Mouse (Mus musculus) MEL (cell line): Measurements from ENCODE around the gene Satb1. TPM values are rescaled to one million over a fixed set of nuclear protein-coding genes. Genes with fewer than 3 reads are reported as not detected.

Experiments
- DNase-seq: peaks from one replicate; pipeline ENCODE4 v3.0.0; 2011; ENCODE audit warnings: low read depth, low spot score
- H3K27ac ChIP-seq: 2 replicates; pipeline ENCODE4 v1.5.1; 2012; ENCODE audit warnings: low read depth, mild to moderate bottlenecking, control low read depth, low read length, moderate library complexity; ENCODE audit not compliant: control insufficient read depth
- H3K27me3 ChIP-seq, 2 experiments: fragments of 150-350 bp in 1 of 2; sonication (generic) in 1 of 2; 2 replicates each; pipeline ENCODE4 v1.6.1; 2012; ENCODE audit warnings: low read length in 2 of 2, mild to moderate bottlenecking in 2 of 2, improper control_type of control experiment in 1 of 2, moderate library complexity in 1 of 2; ENCODE audit not compliant: insufficient read depth in 2 of 2, control insufficient read depth in 1 of 2
- H3K36me3 ChIP-seq, 2 experiments: 2 replicates each; pipeline ENCODE4 v1.6.1; 2012 to 2014; ENCODE audit warnings: low read length in 2 of 2, improper control_type of control experiment in 1 of 2, inconsistent platforms in 1 of 2, mild to moderate bottlenecking in 1 of 2; ENCODE audit not compliant: insufficient read depth in 2 of 2, control insufficient read depth in 1 of 2
- H3K4me1 ChIP-seq, 2 experiments: fragments of 150-350 bp in 1 of 2; sonication (generic) in 1 of 2; 2 replicates each; pipeline ENCODE4 v1.6.1; 2012; ENCODE audit warnings: low read length in 2 of 2, improper control_type of control experiment in 1 of 2, mild to moderate bottlenecking in 1 of 2; ENCODE audit not compliant: insufficient read depth in 2 of 2, control insufficient read depth in 1 of 2
- H3K4me3 ChIP-seq, 2 experiments: fragments of 150-350 bp in 1 of 2; sonication (generic) in 1 of 2; 2 replicates each; pipeline ENCODE4 v1.5.1; 2012; ENCODE audit warnings: low read depth in 2 of 2, low read length in 2 of 2, mild to moderate bottlenecking in 2 of 2, moderate library complexity in 2 of 2, control low read depth in 1 of 2, improper control_type of control experiment in 1 of 2; ENCODE audit not compliant: control insufficient read depth in 1 of 2, insufficient read depth in 1 of 2
- H3K79me2 ChIP-seq: 2 replicates; pipeline ENCODE4 v1.6.1; 2012; ENCODE audit warnings: mild to moderate bottlenecking, low read length, moderate library complexity; ENCODE audit not compliant: control insufficient read depth, poor library complexity, insufficient read depth
- H3K9ac ChIP-seq: 2 replicates; pipeline ENCODE4 v1.6.1; 2012; ENCODE audit warnings: low read depth, mild to moderate bottlenecking, control low read depth, low read length, moderate library complexity; ENCODE audit not compliant: control insufficient read depth, poor library complexity, severe bottlenecking
- H3K9me3 ChIP-seq: fragments of 150-350 bp; sonication (generic); replicated peaks from 2 replicates; pipeline ENCODE4 v1.6.1; 2012; ENCODE audit warnings: mild to moderate bottlenecking, low read length, improper control_type of control experiment, moderate library complexity; ENCODE audit not compliant: insufficient read depth
- BHLHE40 ChIP-seq: IDR thresholded peaks from 2 replicates; pipeline ENCODE4 v1.6.1; 2012; ENCODE audit warnings: low read depth, mild to moderate bottlenecking, inconsistent platforms, low read length, improper control_type of control experiment, borderline replicate concordance
- CHD1 ChIP-seq: IDR thresholded peaks from 2 replicates; pipeline ENCODE4 v1.6.1; 2012; ENCODE audit warnings: low read depth, mild to moderate bottlenecking, inconsistent platforms, low read length, improper control_type of control experiment
- E2F4 ChIP-seq: IDR thresholded peaks from 2 replicates; pipeline ENCODE4 v1.6.1; 2011; ENCODE audit warnings: low read depth, low read length, improper control_type of control experiment, borderline replicate concordance
- ETS1 ChIP-seq: IDR thresholded peaks from 2 replicates; pipeline ENCODE4 v1.6.1; 2012; ENCODE audit warnings: low read depth, mild to moderate bottlenecking, inconsistent platforms, low read length, improper control_type of control experiment, moderate library complexity
- GABPA ChIP-seq: IDR thresholded peaks from 2 replicates; pipeline ENCODE4 v1.6.1; 2012; ENCODE audit warnings: low read depth, mild to moderate bottlenecking, inconsistent platforms, low read length, improper control_type of control experiment, moderate library complexity
- GATA1 ChIP-seq: IDR thresholded peaks from 2 replicates; pipeline ENCODE4 v1.6.1; 2011; ENCODE audit warnings: low read depth, low read length, improper control_type of control experiment
- HCFC1 ChIP-seq: IDR thresholded peaks from 2 replicates; pipeline ENCODE4 v1.6.1; 2012; ENCODE audit warnings: low read depth, mild to moderate bottlenecking, inconsistent platforms, low read length, improper control_type of control experiment, moderate library complexity
- KAT2A ChIP-seq: conservative IDR thresholded peaks from 2 replicates; pipeline ENCODE4 v1.6.1; 2012; ENCODE audit warnings: low read depth, low read length, improper control_type of control experiment, inconsistent platforms
- MAX ChIP-seq: IDR thresholded peaks from 2 replicates; pipeline ENCODE4 v1.6.1; 2011; ENCODE audit warnings: low read length, improper control_type of control experiment
- MAZ ChIP-seq: IDR thresholded peaks from 2 replicates; pipeline ENCODE4 v1.6.1; 2012; ENCODE audit warnings: low read depth, mild to moderate bottlenecking, inconsistent platforms, low read length, improper control_type of control experiment
- MXI1 ChIP-seq: IDR thresholded peaks from 2 replicates; pipeline ENCODE4 v1.6.1; 2011; ENCODE audit warnings: mild to moderate bottlenecking, low read depth, low read length, improper control_type of control experiment
- MYC ChIP-seq: IDR thresholded peaks from 2 replicates; pipeline ENCODE4 v1.6.1; 2011; ENCODE audit warnings: low read depth, mild to moderate bottlenecking, low read length, improper control_type of control experiment, moderate library complexity
- NELFE ChIP-seq: IDR thresholded peaks from 2 replicates; pipeline ENCODE4 v1.6.1; 2011; ENCODE audit warnings: low read depth, low read length, improper control_type of control experiment
- POLR2AphosphoS5 ChIP-seq: IDR thresholded peaks from 2 replicates; pipeline ENCODE4 v1.6.1; 2012; ENCODE audit warnings: low read depth, borderline replicate concordance, mild to moderate bottlenecking, inconsistent platforms, low read length, moderate library complexity, mixed read lengths
- RAD21 ChIP-seq: IDR thresholded peaks from 2 replicates; pipeline ENCODE4 v1.6.1; 2011; ENCODE audit warnings: mild to moderate bottlenecking, low read depth, low read length, improper control_type of control experiment
- RCOR1 ChIP-seq: IDR thresholded peaks from 2 replicates; pipeline ENCODE4 v1.6.1; 2012; ENCODE audit warnings: low read depth, mild to moderate bottlenecking, inconsistent platforms, low read length, improper control_type of control experiment
- SIN3A ChIP-seq: IDR thresholded peaks from 2 replicates; pipeline ENCODE4 v1.6.1; 2012; ENCODE audit warnings: low read length, improper control_type of control experiment, inconsistent platforms
- TAL1 ChIP-seq: IDR thresholded peaks from 2 replicates; pipeline ENCODE4 v1.6.1; 2012; ENCODE audit warnings: mild to moderate bottlenecking, inconsistent platforms, low read length, moderate library complexity, mixed read lengths
- TCF12 ChIP-seq: IDR thresholded peaks from 2 replicates; pipeline ENCODE4 v1.6.1; 2014; ENCODE audit warnings: low read depth, mild to moderate bottlenecking, inconsistent platforms, low read length, improper control_type of control experiment, moderate library complexity
- polyA plus RNA-seq, 2 experiments: library from polyadenylated mRNA; stranded (reverse) in 1 of 2; unstranded in 1 of 2; fragments of >175 nt in 1 of 2; fragments of >200 nt in 1 of 2; gene quantifications; 2 replicates each; pipeline versions ENCODE4 v1.2.1 to v1.2.4; 2012; ENCODE audit warnings: low replicate concordance in 2 of 2, low read depth in 1 of 2; ENCODE audit not compliant: insufficient read length in 2 of 2, insufficient read depth in 1 of 2, missing spikeins in 1 of 2
- total RNA-seq: library from RNA; depleted of rRNA; stranded (reverse); fragments of 300-350 nt; gene quantifications from 2 replicates; pipeline ENCODE4 v1.2.3, GENCODE M21; 2012

Gene Satb1
- total and polyA plus RNA-seq, 3 experiments, result 0.08 TPM; not detected in 2

DNA sequence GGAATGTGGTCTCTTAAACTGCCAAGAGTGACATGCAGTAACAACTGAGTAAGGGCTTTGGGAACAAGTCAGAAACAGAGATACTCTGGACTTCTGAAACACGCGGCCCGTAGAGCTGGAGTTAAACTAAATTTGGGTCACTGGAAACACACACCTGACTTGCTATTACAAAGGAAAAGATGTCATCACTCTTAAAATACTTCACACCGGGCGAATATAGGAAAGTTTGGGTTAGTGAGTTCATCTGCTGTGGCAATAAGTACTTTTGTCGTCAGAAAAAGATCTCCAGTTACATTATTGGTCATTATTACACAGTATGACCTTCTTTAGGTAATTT is 19.3 kb downstream of the Satb1 start:
- no peaks in the 10 kb centered on the region for H3K4me1 ChIP-seq
- H3K9me3 ChIP-seq, result no peaks in the 10 kb centered on the region
- H3K36me3 ChIP-seq, result no peaks in the 10 kb centered on the region
- no peak overlapping the region for H3K9ac ChIP-seq
- no peaks in the 10 kb centered on the region for H3K79me2 ChIP-seq
- no peaks in the 10 kb centered on the region; a peak in 1 of 4 replicates for H3K27me3 ChIP-seq
- no peak overlapping the region for H3K27ac ChIP-seq
- DNase-seq, result no peak
- H3K4me3 ChIP-seq, result no peak overlapping the region
- no peak for TF ChIP-seq GABPA
- TF ChIP-seq HCFC1, result no peak
- no peak for TF ChIP-seq POLR2AphosphoS5
- no peak for TF ChIP-seq TAL1
- TF ChIP-seq BHLHE40, result no peak
- no peak for TF ChIP-seq TCF12
- TF ChIP-seq MXI1, result no peak
- TF ChIP-seq RAD21, result no peak
- no peak for TF ChIP-seq MYC
- no peak for TF ChIP-seq KAT2A
- no peak for TF ChIP-seq MAZ
- TF ChIP-seq RCOR1, result no peak
- no peak for TF ChIP-seq MAX
- no peak for TF ChIP-seq GATA1
- TF ChIP-seq, all 39 proteins: peak for 0

GRCm38 (mm10) chr17:51812942-51813783 is 19.9 kb downstream of the Satb1 start:
- no peak overlapping the region for H3K9ac ChIP-seq
- no peaks in the 10 kb centered on the region for H3K9me3 ChIP-seq
- H3K4me3 ChIP-seq, result no peak overlapping the region
- DNase-seq, result no peak
- H3K27ac ChIP-seq, result no peak overlapping the region
- no peaks in the 10 kb centered on the region for H3K27me3 ChIP-seq
- no peaks in the 10 kb centered on the region for H3K4me1 ChIP-seq
- TF ChIP-seq SIN3A (no peak), ETS1 (no peak), TCF12 (no peak), CHD1 (no peak), MAZ (no peak), E2F4 (no peak), BHLHE40 (no peak), MXI1 (no peak), RCOR1 (no peak), NELFE (no peak)
- H3K79me2 ChIP-seq, result no peaks in the 10 kb centered on the region
- no peaks in the 10 kb centered on the region for H3K36me3 ChIP-seq
